Mouse (Mus musculus) adrenal gland, postnatal 36 days (tissue): Measurements from ENCODE around the gene Lasp1. TPM values are rescaled to one million over a fixed set of nuclear protein-coding genes. Genes with fewer than 3 reads are reported as not detected.
"Not testable (repeated sequence)": the region's sequence is repeated elsewhere in the genome, so short reads cannot be mapped to it uniquely, and the experiment has no call there.

Experiments
- DNase-seq, 2 experiments: peaks; one replicate each; pipeline ENCODE4 v3.0.0; 2021; ENCODE audit warnings: mixed read lengths in 1 of 2
- total RNA-seq, 2 experiments: library from RNA; stranded (reverse); gene quantifications; 2 replicates each; pipeline ENCODE4 v1.2.3; 2021

The Lasp1 gene
- total RNA-seq, 2 experiments from 2014 or later: 103 to 128 TPM

DNA sequence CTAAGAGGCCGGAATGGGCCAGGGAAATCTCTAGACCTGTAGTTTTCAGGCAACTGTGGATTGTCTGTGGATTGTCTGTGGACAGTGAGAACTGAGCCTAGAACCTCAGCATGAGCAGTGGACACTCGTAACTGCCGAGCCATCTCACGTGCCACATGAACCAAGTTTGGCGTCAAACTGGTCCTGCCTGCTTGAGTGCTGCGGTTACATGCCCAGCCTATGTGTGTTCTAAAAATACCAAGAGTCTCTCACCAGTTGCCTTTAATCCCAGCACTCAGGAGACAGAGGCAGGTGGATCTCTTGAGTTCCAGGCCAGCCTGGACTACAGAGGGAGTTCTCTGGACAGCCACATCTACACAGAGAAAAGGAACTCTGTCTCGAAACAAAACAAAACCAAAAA is 30.6 kb downstream of the Lasp1 start:
- no peak for DNase-seq

- DNase-seq: no peak
Measured at GRCm38 (mm10) chr11:97829913-97830476, 31.2 kb downstream of the Lasp1 start.

DNA sequence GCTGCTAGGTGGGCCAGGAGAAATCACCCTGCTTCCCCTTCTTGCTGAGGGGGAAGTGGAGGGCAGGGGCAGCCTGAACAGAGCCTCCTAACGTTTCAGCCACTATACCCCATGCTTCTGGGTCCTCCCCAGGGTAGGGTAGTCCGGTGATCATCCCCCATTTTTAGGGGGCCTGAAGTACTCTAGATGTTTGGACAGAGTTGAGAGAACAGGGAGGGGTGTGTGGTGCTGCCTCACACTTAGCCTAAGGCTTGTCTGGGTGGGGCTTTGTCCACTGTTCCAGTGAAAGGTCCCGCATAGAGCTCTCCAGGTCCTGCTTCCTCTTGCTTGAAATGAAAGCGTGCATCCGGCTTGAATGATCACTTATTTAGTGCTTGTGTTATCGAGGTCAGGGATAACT is 31.7 kb downstream of the Lasp1 start:
- DNase-seq: no peak

DNA sequence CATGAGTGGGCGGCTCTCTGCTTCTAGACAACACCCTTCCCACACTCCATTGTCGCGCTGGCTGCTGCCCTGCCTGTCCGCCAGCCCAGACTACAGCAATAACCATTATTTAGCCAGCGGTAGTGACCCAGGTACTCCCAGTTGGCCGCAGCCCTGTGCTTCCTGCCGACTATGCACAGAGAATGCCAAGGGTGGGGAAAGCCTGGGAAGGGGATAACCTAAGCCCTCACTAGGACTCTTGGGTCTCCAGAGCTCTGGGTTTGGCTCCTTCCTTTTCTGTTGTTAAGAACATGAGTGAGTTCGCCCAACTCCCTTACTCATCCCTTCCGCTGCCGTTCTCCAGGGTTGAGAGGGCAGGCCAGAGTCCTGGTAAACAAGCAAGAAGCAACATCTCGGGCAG is 33.2 kb downstream of the Lasp1 start:
- no peak for DNase-seq

DNA sequence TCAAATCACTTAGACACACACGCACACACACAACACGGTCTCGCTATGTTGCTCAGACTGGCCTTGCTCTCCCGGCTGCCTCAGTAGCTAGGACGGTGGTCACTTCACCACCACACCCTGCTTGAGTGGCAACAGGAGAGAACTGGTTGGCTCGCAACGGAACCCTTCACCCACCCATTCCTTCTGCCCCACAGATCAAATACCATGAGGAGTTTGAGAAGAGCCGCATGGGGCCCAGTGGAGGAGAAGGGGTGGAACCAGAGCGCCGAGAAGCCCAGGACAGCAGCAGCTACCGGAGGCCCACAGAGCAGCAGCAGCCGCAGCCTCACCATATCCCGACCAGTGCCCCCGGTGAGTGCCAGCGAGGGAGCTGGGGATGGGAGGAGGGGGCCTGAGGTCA is 34.6 kb downstream of the Lasp1 start:
- DNase-seq: no peak

GRCm38 (mm10) chr11:97836541-97836940 is 37.7 kb downstream of the Lasp1 start:
- no peak for DNase-seq

DNA sequence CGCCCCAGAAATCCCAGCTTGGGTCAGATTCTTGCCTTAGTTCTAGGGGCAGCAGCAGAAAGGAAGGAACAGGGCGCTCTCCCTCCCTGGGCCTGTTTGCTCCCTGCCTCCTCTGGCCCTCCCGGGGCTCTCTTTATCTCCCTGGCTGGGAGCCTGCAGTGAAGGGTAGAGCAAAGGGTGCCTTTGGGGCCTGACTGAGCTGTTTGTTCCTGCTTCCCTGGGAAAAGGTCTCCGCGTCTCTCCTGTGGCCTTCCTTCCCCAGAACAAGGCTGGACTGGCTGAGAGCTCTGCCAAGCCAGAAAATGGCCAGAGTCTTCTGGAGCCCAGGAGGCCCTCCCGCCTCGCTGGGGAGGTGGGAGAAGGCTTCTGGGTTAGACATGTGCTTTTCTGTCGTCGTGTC is 38.3 kb downstream of the Lasp1 start:
- DNase-seq: peak in 1 of 2 experiments; percentile 58

DNA sequence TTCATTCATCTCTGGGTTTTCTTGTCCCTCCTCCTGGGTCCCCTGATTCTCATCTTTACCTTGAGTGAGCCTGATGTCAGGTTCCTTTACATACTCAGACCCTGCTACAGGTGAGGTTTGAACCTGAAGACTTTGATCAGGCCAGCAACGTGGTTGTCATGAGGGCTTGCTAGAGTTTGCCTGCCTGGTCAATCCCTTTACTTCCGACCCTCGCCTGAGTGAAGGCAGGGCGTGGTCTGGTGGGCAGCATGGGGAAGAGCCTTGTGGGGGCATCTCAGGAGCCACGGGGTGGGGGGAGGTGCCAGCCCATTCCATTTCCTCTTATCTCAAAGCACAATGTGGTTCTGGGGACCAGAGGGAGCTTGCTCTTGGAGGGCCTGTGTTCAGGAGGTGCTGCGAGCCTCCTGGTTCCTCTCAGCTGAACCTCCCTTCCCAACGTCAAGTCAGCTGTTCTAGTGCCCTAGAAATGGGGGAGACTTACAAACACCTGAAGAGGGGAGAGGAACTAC is 38.9 kb downstream of the Lasp1 start:
- no peak for DNase-seq

DNA sequence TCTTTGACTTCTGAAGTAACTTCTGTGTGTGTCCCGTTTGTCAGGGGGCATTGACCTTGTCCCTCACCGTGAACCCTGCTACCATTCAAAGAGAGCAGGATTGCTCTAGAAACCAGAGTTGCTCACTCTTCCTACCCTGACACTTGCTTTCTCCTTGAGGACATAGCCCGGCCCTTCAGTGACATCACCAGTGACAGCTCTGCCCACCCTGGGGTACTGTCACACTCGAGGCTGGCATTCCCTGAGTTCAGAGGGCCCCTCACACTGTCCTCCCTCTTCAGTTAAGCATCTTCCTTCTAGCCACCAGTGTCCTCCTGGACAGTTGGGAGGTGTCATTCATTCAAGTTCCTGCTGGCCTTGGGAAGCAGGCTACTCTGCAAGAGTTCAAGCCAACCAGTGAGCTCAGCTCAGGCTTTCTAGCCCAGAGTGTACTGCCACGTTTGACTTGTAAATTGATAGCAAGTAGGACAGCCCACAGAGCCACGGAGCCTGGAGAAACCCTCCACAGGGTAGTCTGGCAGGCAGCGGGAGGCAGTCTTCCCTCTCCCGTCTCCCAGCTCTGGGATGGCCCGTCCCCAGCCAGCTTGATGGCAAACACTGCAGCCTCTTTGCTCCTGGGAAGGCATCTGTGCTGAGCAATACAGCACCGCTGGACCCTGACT is 40.1 kb downstream of the Lasp1 start:
- DNase-seq: peak; percentile 42 to 44

DNA sequence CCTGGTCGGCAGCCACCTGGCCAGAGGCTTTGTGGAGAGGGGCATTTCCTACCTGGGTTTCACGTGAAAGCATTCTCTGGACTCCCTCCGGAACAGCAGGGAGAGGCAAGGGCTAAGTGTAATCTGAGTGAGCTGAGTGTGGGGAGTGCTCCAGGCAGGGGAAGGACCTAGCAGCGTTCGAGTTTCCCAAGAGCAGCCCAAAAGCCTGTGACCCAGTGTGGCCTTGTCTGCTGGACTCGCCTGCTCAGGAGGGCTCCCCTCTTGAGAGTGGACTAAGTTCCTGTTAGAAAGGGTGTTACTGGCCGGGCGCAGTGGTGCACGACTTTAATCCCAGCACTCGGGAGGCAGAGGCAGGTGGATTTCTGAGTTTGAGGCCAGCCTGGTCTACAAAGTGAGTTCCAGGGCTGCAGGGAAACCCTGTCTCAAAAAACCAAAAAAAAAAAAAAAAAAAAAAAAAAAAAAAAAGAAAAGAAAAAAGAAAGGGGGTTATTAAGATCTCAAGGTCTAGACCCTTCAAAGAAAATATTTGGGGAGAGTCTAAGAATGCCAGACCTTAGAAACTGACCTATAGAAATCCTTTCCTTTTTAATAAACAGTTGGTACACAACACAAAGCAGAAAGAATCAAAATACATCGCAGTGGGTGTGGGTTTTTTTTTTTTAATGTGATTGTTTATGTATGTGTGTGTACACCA is 40.8 kb downstream of the Lasp1 start:
- no peak for DNase-seq

DNA sequence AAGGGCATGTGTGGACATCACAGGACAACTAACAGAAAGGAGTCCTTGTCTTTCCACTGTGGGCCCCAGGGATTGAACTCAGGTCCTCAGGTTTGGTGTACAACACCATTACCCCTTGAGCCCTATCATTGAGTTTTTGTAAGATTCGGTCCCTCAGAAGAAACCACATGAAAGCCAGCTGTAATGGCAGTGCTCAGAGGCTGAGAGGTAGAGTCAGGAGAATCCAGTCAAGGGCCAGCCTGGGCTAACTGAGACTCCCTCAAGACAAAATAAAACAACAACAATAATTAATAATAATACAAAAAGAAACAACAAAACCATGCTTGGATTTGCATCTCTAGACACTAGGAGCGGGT is 41.3 kb downstream of the Lasp1 start:
- no peak for DNase-seq

DNA sequence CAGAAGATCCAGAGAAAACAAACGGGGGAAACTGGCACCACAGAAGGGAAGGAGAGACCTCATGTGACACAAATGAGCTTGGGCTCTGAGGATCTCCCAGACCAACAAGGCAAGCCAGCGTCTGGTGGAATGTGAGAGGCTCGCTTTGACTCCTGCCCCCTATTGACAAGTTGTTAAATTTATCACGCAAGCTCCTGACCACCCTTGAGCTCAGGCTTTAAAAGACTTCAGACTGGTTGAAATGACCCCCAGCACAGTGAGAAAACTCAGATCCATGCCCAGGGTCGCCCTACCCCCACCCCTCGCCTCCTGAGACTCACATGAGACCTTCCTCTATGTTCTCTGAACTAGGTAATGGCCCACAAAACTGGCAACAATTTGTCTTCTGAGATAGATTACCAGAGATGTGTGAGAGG is 41.7 kb downstream of the Lasp1 start, which contains the start of gene B230217C12Rik:
TSS of gene B230217C12Rik (plus strand) at position 242 of the 416 bp plus-strand sequence.
- DNase-seq: peak in 1 of 2 experiments; percentile 18

DNA sequence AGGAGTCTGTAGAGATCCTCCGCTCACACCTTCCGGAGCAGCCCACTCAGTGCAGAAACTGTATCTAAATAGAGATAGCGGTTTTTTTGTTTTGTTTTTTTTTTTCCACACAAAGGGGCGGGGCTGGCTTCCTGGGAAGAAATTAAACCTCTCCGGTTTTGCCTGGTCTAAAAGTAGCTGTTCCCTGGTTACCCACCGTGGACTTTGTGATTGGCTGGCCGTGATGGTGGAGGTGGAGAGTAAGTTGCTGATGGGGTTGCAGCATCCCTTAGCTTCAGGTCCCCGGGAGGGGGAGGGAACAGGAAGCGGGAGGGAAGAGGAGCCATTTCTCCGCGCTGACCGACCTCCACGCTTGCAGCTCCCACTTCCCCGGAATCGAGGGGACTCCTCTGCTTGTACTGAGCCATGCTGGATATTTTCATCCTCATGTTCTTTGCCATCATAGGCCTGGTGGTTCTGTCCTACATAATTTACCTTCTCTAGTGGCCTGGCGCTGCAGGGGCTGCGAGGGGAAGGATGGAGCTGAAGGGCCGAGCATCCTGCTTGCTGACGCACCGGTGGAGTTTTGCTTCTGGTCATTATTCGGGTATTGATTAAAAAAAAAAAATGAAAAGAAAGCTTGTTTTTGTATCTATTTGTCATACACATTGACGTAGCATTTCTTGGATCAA is 42.3 kb downstream of the Lasp1 start:
- peak; percentile 72 to 84 for DNase-seq

DNA sequence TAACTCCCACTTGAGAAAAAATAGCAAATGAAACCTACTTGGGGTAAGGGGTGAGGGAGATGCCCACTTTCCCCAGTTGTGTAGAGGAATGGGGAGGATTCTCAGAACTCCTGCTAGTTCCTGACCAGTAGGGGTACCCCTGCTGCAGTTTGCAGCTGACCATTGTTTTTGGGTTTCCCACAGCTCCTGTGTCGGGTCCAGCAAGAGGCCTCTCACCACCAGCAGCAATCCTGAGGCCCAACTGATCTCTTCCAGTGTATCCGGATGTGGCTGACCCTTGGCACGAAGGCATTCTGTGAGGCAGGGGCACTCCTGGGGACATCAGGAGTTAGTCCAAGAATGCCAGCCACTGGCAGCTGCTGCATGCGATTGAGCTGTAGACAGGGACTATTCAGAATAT is 43.2 kb downstream of the Lasp1 start:
- no peak for DNase-seq

DNA sequence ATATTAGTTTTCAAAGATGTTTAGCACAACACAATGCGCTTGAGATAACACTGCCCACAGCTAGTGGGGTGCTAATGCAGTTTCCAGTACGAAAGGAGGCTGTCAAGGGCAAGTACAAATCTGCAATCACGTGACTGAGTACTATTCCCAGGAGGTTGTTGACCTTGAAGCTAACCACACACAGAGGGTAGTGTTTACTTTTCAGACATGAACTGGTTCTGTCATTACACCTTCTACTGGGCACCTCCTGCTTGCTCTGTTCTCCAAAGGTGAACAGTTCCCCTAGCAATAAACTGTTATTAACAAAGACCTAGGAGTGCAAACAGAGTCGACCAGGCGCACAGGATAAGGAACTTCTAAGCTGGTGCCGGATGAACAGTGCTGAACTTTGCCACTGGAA is 51.6 kb downstream of the Lasp1 start:
- DNase-seq: peak in 1 of 2 experiments; percentile 26

DNA sequence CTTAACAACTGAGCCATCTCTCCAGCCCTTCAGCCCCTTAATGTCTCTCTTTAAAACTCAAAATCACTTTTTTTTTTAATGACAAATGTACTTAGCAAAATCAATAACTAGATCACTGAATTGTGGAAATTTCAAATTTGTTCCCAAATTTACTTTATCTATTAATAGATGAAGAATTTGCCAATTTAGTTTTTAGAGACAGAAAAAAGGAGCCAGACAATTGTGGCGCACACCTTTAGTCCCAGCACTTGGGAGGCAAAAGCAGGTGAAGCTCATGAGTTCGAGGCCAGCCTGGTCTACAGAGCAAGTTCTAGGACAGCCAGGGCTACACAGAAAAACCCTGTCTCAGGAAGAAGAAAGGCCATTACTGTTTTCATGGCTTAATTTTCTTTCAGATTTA is 52.8 kb downstream of the Lasp1 start:
- DNase-seq: no peak

DNA sequence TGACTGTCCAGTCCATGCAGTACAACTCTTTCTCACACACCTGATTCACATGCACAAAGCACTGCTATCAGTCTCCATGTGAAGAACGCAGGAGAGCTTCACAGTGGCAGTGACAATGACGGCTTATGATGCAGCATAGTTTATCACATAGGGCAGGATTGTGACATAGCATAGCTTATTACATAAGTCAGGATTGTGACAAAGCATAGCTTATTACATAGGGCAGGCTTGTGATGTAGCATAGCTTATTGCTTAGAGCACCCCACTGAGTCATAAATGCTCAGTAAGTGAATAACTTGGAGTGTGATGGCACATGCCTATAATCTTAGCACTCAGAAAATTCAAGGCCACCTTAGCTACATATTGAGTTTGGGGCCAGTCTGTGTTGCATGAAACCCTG is 56.7 kb downstream of the Lasp1 start:
- DNase-seq: no peak

DNA sequence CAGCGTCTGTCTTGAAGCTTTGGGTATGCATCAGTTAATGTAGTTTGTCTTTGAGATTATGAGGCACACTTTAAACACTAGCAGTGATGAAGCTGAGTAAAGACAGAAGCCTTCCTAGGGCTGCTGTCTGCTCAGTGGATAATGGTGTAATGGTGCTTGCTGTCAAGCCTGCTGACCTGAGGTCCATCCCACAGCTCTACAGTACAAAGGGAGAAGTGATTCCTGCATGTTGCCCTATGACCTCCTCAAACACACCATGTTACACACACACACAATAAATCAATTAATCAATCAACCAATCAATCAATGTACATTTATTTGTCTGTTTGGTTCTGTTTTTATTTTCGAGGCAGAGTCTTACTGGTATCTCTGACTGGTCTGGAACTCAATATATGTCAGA is 63.3 kb downstream of the Lasp1 start:
- DNase-seq: no peak

- no peak for DNase-seq
Measured at GRCm38 (mm10) chr11:97865421-97865820, 66.6 kb downstream of the Lasp1 start.

DNA sequence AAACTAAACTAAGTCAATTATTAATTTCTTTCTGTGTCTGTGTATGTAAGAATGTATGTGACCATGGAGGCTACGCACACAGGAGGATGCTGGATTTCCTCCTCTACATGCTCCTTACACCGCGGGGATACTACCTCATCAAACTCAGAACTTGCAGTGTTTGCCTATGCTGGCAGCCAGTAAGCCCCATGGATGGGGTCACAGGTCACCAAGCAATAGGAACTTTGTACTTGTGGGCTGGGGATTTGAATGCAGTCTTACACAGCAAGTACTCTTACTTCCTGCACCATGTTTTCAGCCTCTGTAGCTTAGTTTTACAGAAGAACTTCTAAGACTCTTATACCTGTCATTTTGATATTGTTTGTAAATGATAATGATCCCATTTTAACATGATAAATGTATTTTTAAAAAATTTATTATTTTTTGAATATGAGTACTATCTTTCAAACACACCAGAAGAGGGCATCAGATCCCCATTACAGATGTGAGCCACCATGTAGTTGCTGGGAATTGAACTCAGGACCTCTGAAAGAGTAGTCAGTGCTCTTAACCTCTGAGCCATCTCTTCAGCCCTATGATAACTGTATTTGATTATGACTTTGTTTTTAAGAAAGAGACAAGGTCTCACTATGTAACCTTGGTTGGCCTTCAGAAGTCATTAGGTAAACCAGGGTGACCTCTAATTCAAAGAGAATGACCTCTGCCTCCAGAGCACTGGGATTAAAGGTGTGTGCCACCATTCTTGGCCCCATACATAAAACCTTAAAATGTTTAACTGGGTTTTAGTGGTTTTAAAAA is 67.5 kb downstream of the Lasp1 start:
- DNase-seq: no peak

GRCm38 (mm10) chr11:97867591-97867990 is 68.8 kb downstream of the Lasp1 start:
- no peak for DNase-seq

DNA sequence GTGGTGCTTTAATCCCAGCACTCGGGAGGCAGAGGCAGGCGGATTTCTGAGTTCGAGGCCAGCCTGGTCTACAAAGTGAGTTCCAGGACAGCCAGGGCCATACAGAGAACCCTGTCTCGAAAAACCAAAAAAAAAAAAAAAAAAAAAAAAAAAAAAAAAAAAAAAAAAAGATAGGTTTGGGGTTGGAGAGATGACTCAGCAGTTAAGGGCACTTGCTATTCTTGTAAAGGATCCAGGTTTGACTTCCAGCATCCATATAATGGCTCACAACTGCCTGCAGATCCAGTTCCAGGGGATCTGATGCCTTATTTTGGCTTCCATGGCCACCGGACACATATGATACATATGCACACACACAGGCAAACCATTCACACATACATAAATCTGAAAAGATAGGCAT is 73.6 kb downstream of the Lasp1 start:
- not testable (repeated sequence) for DNase-seq
